Mouse (Mus musculus): ENCODE results near the gene Adamts4. TPM values are rescaled to one million over a fixed set of nuclear protein-coding genes. Genes with fewer than 3 reads are reported as not detected.

Gene Adamts4
- polyA plus RNA-seq, 1 experiment from 2014 or later, result 5.5 TPM

DNA sequence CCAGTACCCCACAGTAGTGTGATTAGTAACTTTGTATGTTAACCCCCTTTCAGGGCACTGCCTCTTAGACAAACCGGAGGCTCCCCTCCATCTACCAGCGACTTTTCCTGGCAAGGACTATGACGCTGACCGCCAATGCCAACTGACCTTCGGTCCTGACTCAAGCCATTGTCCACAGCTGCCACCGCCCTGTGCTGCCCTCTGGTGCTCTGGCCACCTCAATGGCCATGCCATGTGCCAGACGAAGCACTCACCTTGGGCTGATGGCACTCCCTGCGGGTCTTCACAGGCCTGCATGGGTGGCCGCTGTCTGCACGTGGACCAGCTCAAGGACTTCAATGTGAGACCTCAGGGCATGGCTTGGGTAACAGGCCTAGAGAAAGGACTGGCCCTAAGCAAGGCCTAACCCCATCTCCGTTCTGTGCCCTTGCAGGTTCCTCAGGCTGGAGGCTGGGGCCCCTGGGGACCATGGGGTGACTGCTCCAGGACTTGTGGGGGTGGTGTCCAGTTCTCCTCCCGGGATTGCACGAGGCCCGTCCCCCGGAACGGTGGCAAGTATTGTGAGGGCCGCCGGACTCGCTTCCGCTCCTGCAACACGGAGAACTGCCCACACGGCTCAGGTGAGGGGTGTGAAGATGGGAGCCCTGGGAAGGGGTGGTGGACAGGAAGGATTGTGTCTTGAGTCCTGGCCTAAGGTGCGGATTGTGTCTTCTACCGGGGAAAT, 6.0 kb downstream of the Adamts4 start:
- Histone ChIP-seq H3K36me3 (ENCODE audit: control insufficient read depth, insufficient read depth, low read length) (peaks cover 5% of the 10 kb centered on the region), H3K27ac (replicated peaks; ENCODE audit: low read depth, low read length) (no peak overlapping the region), H3K4me1 (ENCODE audit: control insufficient read depth, insufficient read depth, low read length) (peaks cover 13% of the 10 kb centered on the region), H3K27me3 (ENCODE audit: control insufficient read depth, insufficient read depth, low read length) (no peaks in the 10 kb centered on the region), H3K9ac (ENCODE audit: low read length) (no peak overlapping the region), H3K4me2 (ENCODE audit: low read depth, severe bottlenecking) (no peak overlapping the region), H3K4me3 (ENCODE audit: low read depth, low read length) (no peak overlapping the region), H3K9me3 (ENCODE audit: control insufficient read depth, low read length) (no peaks in the 10 kb centered on the region)
- DNase-seq (ENCODE audit: low spot score) (no peak), ATAC-seq (ENCODE audit: insufficient number of reproducible peaks, low FRiP score, low TSS enrichment, low read depth) (no peak)
- 92% methylated on average over 24 of the region's 24 CpGs for WGBS

DNA sequence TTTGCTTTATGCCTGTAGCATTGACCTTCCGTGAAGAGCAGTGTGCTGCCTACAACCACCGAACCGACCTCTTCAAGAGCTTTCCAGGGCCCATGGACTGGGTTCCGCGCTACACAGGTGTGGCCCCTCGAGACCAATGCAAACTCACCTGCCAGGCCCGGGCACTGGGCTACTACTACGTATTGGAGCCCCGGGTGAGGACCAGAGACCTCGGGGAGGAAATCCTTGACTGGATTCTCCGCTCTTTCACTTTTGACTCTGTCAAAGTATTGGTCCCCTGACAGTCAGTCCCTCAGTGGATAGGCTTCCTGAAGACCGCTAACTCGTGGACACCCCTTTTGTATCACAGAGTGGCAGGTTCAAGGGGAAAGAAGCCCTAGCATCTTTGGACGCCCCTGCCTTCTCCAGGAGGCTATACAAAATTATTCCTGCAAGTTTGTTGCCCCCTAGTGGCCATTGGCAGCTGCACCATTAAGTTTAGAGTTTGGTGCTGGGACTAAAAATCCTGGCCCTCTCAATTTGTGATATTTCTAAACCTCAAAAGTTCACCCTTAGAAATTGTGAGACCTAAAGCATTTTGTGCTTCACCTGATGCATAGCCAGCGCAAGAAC, 6.8 kb downstream of the Adamts4 start:
- H3K4me3 ChIP-seq (ENCODE audit: low read depth, low read length), result no peak overlapping the region
- no peaks in the 10 kb centered on the region for H3K27me3 ChIP-seq (ENCODE audit: control insufficient read depth, insufficient read depth, low read length)
- peak; percentile 76 for DNase-seq (ENCODE audit: low spot score)
- peaks cover 5% of the 10 kb centered on the region for H3K36me3 ChIP-seq (ENCODE audit: control insufficient read depth, insufficient read depth, low read length)
- H3K9ac ChIP-seq (ENCODE audit: low read length), result no peak overlapping the region
- H3K9me3 ChIP-seq (ENCODE audit: control insufficient read depth, low read length), result no peaks in the 10 kb centered on the region
- 69% methylated on average over 15 of the region's 15 CpGs for WGBS
- no peak overlapping the region for H3K4me2 ChIP-seq (ENCODE audit: low read depth, severe bottlenecking)
- no peak for ATAC-seq (ENCODE audit: insufficient number of reproducible peaks, low FRiP score, low TSS enrichment, low read depth)
- peaks cover 6% of the 10 kb centered on the region for H3K4me1 ChIP-seq (ENCODE audit: control insufficient read depth, insufficient read depth, low read length)
- no peak overlapping the region for H3K27ac ChIP-seq (replicated peaks; ENCODE audit: low read depth, low read length)

- Histone ChIP-seq H3K27me3 (ENCODE audit: control insufficient read depth, insufficient read depth, low read length) (no peaks in the 10 kb centered on the region), H3K9me3 (ENCODE audit: control insufficient read depth, low read length) (no peaks in the 10 kb centered on the region), H3K27ac (replicated peaks; ENCODE audit: low read depth, low read length) (no peak overlapping the region), H3K36me3 (ENCODE audit: control insufficient read depth, insufficient read depth, low read length) (peaks cover 5% of the 10 kb centered on the region), H3K9ac (ENCODE audit: low read length) (no peak overlapping the region), H3K4me3 (ENCODE audit: low read depth, low read length) (no peak overlapping the region), H3K4me1 (ENCODE audit: control insufficient read depth, insufficient read depth, low read length) (0 out of 2 replicates have a peak, but pooled peaks cover under 1% of the 10 kb centered on the region), H3K4me2 (ENCODE audit: low read depth, severe bottlenecking) (no peak overlapping the region)
- ATAC-seq (ENCODE audit: insufficient number of reproducible peaks, low FRiP score, low TSS enrichment, low read depth) (no peak), DNase-seq (ENCODE audit: low spot score) (no peak)
- WGBS, result 89% methylated on average over 9 of the region's 9 CpGs
These were observed 7.6 kb downstream of the Adamts4 start for GRCm38 (mm10) chr1:171257781-171258180.

DNA sequence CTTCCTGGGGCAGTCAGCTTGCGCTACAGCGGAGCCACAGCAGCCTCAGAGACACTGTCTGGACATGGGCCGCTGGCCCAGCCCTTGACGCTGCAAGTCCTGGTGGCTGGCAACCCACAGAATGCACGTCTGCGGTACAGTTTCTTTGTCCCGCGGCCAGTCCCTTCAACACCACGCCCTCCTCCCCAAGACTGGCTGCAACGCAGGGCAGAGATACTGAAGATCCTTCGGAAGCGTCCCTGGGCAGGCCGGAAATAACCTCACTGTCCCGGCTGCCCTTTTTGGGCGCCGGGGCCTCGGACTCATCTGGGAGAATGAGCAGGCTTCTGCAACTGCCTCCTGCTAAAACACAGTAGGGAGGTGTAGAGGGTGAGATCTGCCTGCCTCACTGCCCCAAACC, 8.7 kb downstream of the Adamts4 start:
- H3K27ac ChIP-seq (replicated peaks; ENCODE audit: low read depth, low read length), result no peak overlapping the region
- 73% methylated on average over 17 of the region's 17 CpGs for WGBS
- no peak overlapping the region for H3K4me2 ChIP-seq (ENCODE audit: low read depth, severe bottlenecking)
- no peaks in the 10 kb centered on the region for H3K4me1 ChIP-seq (ENCODE audit: control insufficient read depth, insufficient read depth, low read length)
- no peak overlapping the region for H3K4me3 ChIP-seq (ENCODE audit: low read depth, low read length)
- H3K9ac ChIP-seq (ENCODE audit: low read length), result no peak overlapping the region
- peaks cover 5% of the 10 kb centered on the region for H3K36me3 ChIP-seq (ENCODE audit: control insufficient read depth, insufficient read depth, low read length)
- no peaks in the 10 kb centered on the region for H3K9me3 ChIP-seq (ENCODE audit: control insufficient read depth, low read length)
- no peak for ATAC-seq (ENCODE audit: insufficient number of reproducible peaks, low FRiP score, low TSS enrichment, low read depth)
- DNase-seq (ENCODE audit: low spot score), result no peak
- no peaks in the 10 kb centered on the region for H3K27me3 ChIP-seq (ENCODE audit: control insufficient read depth, insufficient read depth, low read length)

DNA sequence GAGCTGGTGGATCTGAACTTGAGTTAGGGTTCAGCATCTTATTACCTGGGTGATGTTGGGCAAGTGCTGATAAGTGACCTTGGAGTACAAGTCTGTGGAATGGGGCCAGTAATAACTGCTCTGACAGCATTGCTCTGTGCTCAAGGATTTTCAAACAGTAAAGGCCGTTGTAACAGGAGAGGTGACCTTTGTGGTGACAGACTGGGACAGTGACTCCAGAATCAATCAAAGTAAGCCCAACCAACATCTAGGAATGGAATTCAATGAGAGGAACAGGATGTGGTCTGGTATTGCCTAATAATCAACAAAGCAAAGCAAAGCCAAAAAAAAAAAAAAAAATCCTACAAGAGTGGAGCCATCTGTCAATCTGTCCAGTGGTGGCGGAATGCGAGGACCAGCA, 10.1 kb downstream of the Adamts4 start:
- no peaks in the 10 kb centered on the region for H3K9me3 ChIP-seq (ENCODE audit: control insufficient read depth, low read length)
- ATAC-seq (ENCODE audit: insufficient number of reproducible peaks, low FRiP score, low TSS enrichment, low read depth) (no peak), DNase-seq (ENCODE audit: low spot score) (no peak)
- 0 out of 2 replicates have a peak, but pooled peaks cover 2% of the 10 kb centered on the region for H3K36me3 ChIP-seq (ENCODE audit: control insufficient read depth, insufficient read depth, low read length)
- no peak overlapping the region for H3K4me2 ChIP-seq (ENCODE audit: low read depth, severe bottlenecking)
- H3K4me1 ChIP-seq (ENCODE audit: control insufficient read depth, insufficient read depth, low read length), result no peaks in the 10 kb centered on the region
- no peaks in the 10 kb centered on the region for H3K27me3 ChIP-seq (ENCODE audit: control insufficient read depth, insufficient read depth, low read length)
- H3K4me3 ChIP-seq (ENCODE audit: low read depth, low read length), result no peak overlapping the region
- H3K9ac ChIP-seq (ENCODE audit: low read length), result no peak overlapping the region
- 75% methylated on average over 3 of the region's 3 CpGs for WGBS
- H3K27ac ChIP-seq (replicated peaks; ENCODE audit: low read depth, low read length), result no peak overlapping the region

DNA sequence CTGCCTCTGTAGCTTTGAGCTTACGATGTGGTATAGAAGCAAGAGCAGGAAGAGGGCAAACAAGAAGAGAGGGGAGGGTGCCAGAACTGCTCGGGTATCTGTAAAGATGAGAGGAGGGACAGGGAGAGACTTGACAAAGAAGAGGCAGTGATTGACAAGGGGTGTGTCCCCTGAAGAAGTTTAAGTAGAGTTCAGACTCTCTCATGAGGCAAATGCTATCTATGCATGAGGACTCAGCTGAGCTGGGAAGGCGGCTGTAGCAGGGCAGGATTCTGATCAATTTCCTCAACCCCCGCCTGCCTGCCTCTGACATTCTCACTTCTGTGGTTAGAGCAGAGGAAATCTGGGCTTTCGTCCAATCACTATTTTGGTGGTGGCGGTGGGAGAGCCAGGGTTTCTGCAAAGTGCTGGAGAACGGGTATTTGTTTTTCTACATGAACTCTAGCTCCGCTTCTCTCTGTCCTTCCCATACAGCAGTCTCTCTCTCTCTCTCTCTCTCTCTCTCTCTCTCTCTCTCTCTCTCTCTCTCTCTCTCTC, 12.4 kb downstream of the Adamts4 start:
- Histone ChIP-seq H3K9ac (ENCODE audit: low read length) (no peak overlapping the region), H3K27ac (replicated peaks; ENCODE audit: low read depth, low read length) (no peak overlapping the region), H3K4me1 (ENCODE audit: control insufficient read depth, insufficient read depth, low read length) (no peaks in the 10 kb centered on the region), H3K4me3 (ENCODE audit: low read depth, low read length) (no peak overlapping the region), H3K9me3 (ENCODE audit: control insufficient read depth, low read length) (no peaks in the 10 kb centered on the region), H3K36me3 (ENCODE audit: control insufficient read depth, insufficient read depth, low read length) (0 out of 2 replicates have a peak, but pooled peaks cover 2% of the 10 kb centered on the region), H3K27me3 (ENCODE audit: control insufficient read depth, insufficient read depth, low read length) (no peaks in the 10 kb centered on the region), H3K4me2 (ENCODE audit: low read depth, severe bottlenecking) (no peak overlapping the region; the same call in 1 of the 2 replicates)
- 8% methylated on average over 8 of the region's 8 CpGs for WGBS
- no peak; the same call in 1 of the 2 replicates for ATAC-seq (ENCODE audit: insufficient number of reproducible peaks, low FRiP score, low TSS enrichment, low read depth)
- DNase-seq (ENCODE audit: low spot score), result no peak

DNA sequence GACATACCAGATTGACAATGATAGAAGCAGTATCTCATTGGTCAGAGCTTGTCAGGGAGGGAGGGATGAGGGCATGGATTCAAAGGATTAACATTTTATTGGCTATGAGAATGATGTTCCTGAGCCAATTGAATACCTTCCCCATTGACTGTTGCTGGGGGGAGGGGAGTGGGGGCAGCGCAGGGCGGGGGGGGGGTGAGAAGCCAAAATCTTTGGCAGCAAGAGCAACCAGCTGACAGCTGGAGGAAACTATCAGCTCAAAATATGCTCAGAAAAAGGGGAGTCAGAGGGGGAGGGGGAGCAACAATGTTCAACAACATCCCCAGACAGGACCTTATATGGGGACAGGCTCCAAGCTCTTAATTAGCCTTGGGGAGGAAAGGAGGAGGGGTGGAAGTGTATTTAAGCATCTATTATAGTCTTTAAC, 13.0 kb downstream of the Adamts4 start:
- DNase-seq (ENCODE audit: low spot score) (no peak), ATAC-seq (ENCODE audit: insufficient number of reproducible peaks, low FRiP score, low TSS enrichment, low read depth) (peak; percentile 52; the same call in 1 of the 2 replicates)
- Histone ChIP-seq H3K27me3 (ENCODE audit: control insufficient read depth, insufficient read depth, low read length) (no peaks in the 10 kb centered on the region), H3K36me3 (ENCODE audit: control insufficient read depth, insufficient read depth, low read length) (0 out of 2 replicates have a peak, but pooled peaks cover 2% of the 10 kb centered on the region), H3K9ac (ENCODE audit: low read length) (no peak overlapping the region), H3K4me3 (ENCODE audit: low read depth, low read length) (no peak overlapping the region), H3K4me1 (ENCODE audit: control insufficient read depth, insufficient read depth, low read length) (no peaks in the 10 kb centered on the region), H3K9me3 (ENCODE audit: control insufficient read depth, low read length) (no peaks in the 10 kb centered on the region), H3K4me2 (ENCODE audit: low read depth, severe bottlenecking) (no peak overlapping the region; the same call in 1 of the 2 replicates), H3K27ac (replicated peaks; ENCODE audit: low read depth, low read length) (no peak overlapping the region)
- WGBS, result 0% methylated on average over 2 of the region's 2 CpGs

- H3K4me2 ChIP-seq (ENCODE audit: low read depth, severe bottlenecking), result no peak overlapping the region
- no peak for DNase-seq (ENCODE audit: low spot score)
- H3K9me3 ChIP-seq (ENCODE audit: control insufficient read depth, low read length), result no peaks in the 10 kb centered on the region
- WGBS, result 84% methylated on average over 3 of the region's 3 CpGs
- H3K36me3 ChIP-seq (ENCODE audit: control insufficient read depth, insufficient read depth, low read length), result 0 out of 2 replicates have a peak, but pooled peaks cover under 1% of the 10 kb centered on the region
- no peak overlapping the region for H3K27ac ChIP-seq (replicated peaks; ENCODE audit: low read depth, low read length)
- no peak overlapping the region for H3K4me3 ChIP-seq (ENCODE audit: low read depth, low read length)
- no peaks in the 10 kb centered on the region for H3K4me1 ChIP-seq (ENCODE audit: control insufficient read depth, insufficient read depth, low read length)
- no peaks in the 10 kb centered on the region for H3K27me3 ChIP-seq (ENCODE audit: control insufficient read depth, insufficient read depth, low read length)
- no peak overlapping the region for H3K9ac ChIP-seq (ENCODE audit: low read length)
- no peak for ATAC-seq (ENCODE audit: insufficient number of reproducible peaks, low FRiP score, low TSS enrichment, low read depth)
These were observed 13.6 kb downstream of the Adamts4 start for GRCm38 (mm10) chr1:171263666-171264461.
